Mouse (Mus musculus) testis, adult 2 months (tissue): ENCODE results near the gene Adamts12.

ENCODE experiments used
- CTCF ChIP-seq: fragments of 200-500 bp; IDR thresholded peaks from 2 replicates; pipeline ENCODE4 v1.5.1; 2012; ENCODE audit warnings: low read depth, mild to moderate bottlenecking, inconsistent platforms, low read length, moderate library complexity; ENCODE audit not compliant: control insufficient read depth, insufficient read depth, insufficient replicate concordance
- POLR2A ChIP-seq: fragments of 200-500 bp; IDR thresholded peaks from 2 replicates; pipeline ENCODE4 v1.6.1; 2012; ENCODE audit warnings: low read depth, mild to moderate bottlenecking, inconsistent platforms, low read length, moderate library complexity; ENCODE audit not compliant: control insufficient read depth

DNA sequence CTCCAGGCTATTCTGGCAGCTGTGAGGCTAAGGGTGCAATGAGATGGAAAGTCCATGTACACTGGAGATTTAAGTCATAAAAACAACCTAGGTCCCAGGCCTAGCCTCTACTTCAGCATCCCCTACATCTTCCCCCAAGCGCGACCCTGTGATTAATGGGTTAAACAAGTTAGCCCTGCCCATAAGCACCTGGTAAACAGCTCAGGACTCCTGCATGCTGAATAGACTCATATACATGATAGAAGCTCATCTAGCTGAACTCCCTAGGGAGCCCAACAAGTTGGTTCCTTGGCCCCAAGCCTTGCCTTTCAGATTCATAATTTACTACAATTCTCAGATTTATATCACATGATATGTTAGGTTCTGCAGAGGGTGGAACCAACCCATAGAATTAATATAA, 292.9 kb downstream of the Adamts12 start:
- TF ChIP-seq CTCF, result no peak
- TF ChIP-seq POLR2A, result no peak
